Mouse (Mus musculus) CH12.LX (cell line): ENCODE data around the gene 1700017B05Rik. TPM values are rescaled to one million over a fixed set of nuclear protein-coding genes. Genes with fewer than 3 reads are reported as not detected.
"Not testable (repeated sequence)": the region's sequence is repeated elsewhere in the genome, so short reads cannot be mapped to it uniquely, and the experiment has no call there.

Source experiments
- DNase-seq: peaks from one replicate; pipeline ENCODE4 v3.0.0-alpha.2; 2013; ENCODE audit errors: extremely low read depth
- H3K27ac ChIP-seq: 2 replicates; pipeline ENCODE4 v1.5.1; 2012; ENCODE audit warnings: low read depth, mild to moderate bottlenecking, control low read depth, moderate library complexity; ENCODE audit not compliant: insufficient read depth
- H3K27me3 ChIP-seq: replicated peaks from 2 replicates; pipeline ENCODE3; 2012; ENCODE audit warnings: inconsistent platforms
- H3K36me3 ChIP-seq, 2 experiments: replicated peaks in 1 of 2; 2 replicates each; pipeline versions ENCODE3 to v1.6.1; 2012; ENCODE audit warnings: inconsistent platforms in 1 of 2, low read length in 1 of 2, mild to moderate bottlenecking in 1 of 2, mixed read lengths in 1 of 2, moderate library complexity in 1 of 2; ENCODE audit not compliant: control insufficient read depth in 1 of 2, insufficient read depth in 1 of 2
- H3K4me1 ChIP-seq, 2 experiments: 2 replicates each; pipeline ENCODE4 v1.6.1; 2012; ENCODE audit warnings: inconsistent platforms in 1 of 2, moderate library complexity in 1 of 2; ENCODE audit not compliant: insufficient read depth in 2 of 2, control insufficient read depth in 1 of 2
- H3K4me2 ChIP-seq: 2 replicates; pipeline ENCODE4 v1.6.1; 2012; ENCODE audit warnings: low read depth, mild to moderate bottlenecking, control low read depth; ENCODE audit not compliant: poor library complexity, insufficient read depth, severe bottlenecking
- H3K4me3 ChIP-seq, 3 experiments: fragments of 150-350 bp in 1 of 3; sonication (generic) in 1 of 3; replicated peaks in 1 of 3; 2 replicates each; pipeline versions ENCODE3 to v1.5.1; 2011 to 2012; ENCODE audit warnings: low read depth in 2 of 3, low read length in 2 of 3, mild to moderate bottlenecking in 2 of 3, moderate library complexity in 2 of 3, control low read depth in 1 of 3, improper control_type of control experiment in 1 of 3, inconsistent platforms in 1 of 3, mixed read lengths in 1 of 3; ENCODE audit not compliant: poor library complexity in 1 of 3
- H3K79me2 ChIP-seq: replicated peaks from 2 replicates; pipeline ENCODE4 v1.6.1; 2012; ENCODE audit warnings: mild to moderate bottlenecking, moderate library complexity; ENCODE audit not compliant: control insufficient read depth, poor library complexity, insufficient read depth, severe bottlenecking; ENCODE audit errors: extremely low read depth
- H3K9ac ChIP-seq: 2 replicates; pipeline ENCODE4 v1.6.1; 2012; ENCODE audit warnings: low read depth, mild to moderate bottlenecking, control low read depth, moderate library complexity; ENCODE audit not compliant: insufficient read depth
- H3K9me3 ChIP-seq: replicated peaks from 2 replicates; pipeline ENCODE3; 2012; ENCODE audit warnings: low read length, inconsistent platforms, mixed read lengths
- CHD1 ChIP-seq: IDR thresholded peaks from 2 replicates; pipeline ENCODE4 v1.6.1; 2012; ENCODE audit warnings: low read depth, low read length, improper control_type of control experiment, inconsistent platforms
- ELF1 ChIP-seq: IDR thresholded peaks from 2 replicates; pipeline ENCODE4 v1.6.1; 2014; ENCODE audit warnings: low read depth, mild to moderate bottlenecking, inconsistent platforms, low read length, improper control_type of control experiment
- GABPA ChIP-seq: IDR thresholded peaks from 2 replicates; pipeline ENCODE4 v1.6.1; 2012; ENCODE audit warnings: low read depth, low read length, improper control_type of control experiment, inconsistent platforms; ENCODE audit not compliant: insufficient replicate concordance
- HCFC1 ChIP-seq: IDR thresholded peaks from 2 replicates; pipeline ENCODE4 v1.6.1; 2012; ENCODE audit warnings: low read depth, mild to moderate bottlenecking, inconsistent platforms, low read length, improper control_type of control experiment
- IRF4 ChIP-seq: IDR thresholded peaks from 2 replicates; pipeline ENCODE4 v1.6.1; 2014; ENCODE audit warnings: low read depth, mild to moderate bottlenecking, inconsistent platforms, low read length, improper control_type of control experiment
- JUN ChIP-seq: IDR thresholded peaks from 2 replicates; pipeline ENCODE4 v1.6.1; 2011; ENCODE audit warnings: low read depth, mild to moderate bottlenecking, low read length, improper control_type of control experiment, moderate library complexity; ENCODE audit not compliant: insufficient read depth
- JUND ChIP-seq: conservative IDR thresholded peaks from 2 replicates; pipeline ENCODE4 v1.6.1; 2011; ENCODE audit warnings: low read depth, low read length, improper control_type of control experiment
- MAZ ChIP-seq: IDR thresholded peaks from 2 replicates; pipeline ENCODE4 v1.6.1; 2012; ENCODE audit warnings: low read depth, mild to moderate bottlenecking, inconsistent platforms, low read length, improper control_type of control experiment, moderate library complexity
- MEF2A ChIP-seq: IDR thresholded peaks from 2 replicates; pipeline ENCODE4 v1.6.1; 2014; ENCODE audit warnings: low read depth, mild to moderate bottlenecking, inconsistent platforms, low read length, improper control_type of control experiment, borderline replicate concordance
- MXI1 ChIP-seq: IDR thresholded peaks from 2 replicates; pipeline ENCODE4 v1.6.1; 2011; ENCODE audit warnings: mild to moderate bottlenecking, low read depth, low read length, improper control_type of control experiment
- MYC ChIP-seq: IDR thresholded peaks from 2 replicates; pipeline ENCODE4 v1.6.1; 2011; ENCODE audit warnings: low read depth, mild to moderate bottlenecking, improper control_type of control experiment, low read length
- POLR2AphosphoS2 ChIP-seq: IDR thresholded peaks from 2 replicates; pipeline ENCODE4 v1.6.1; 2011; ENCODE audit warnings: low read depth, low read length, improper control_type of control experiment
- RAD21 ChIP-seq: IDR thresholded peaks from 2 replicates; pipeline ENCODE4 v1.6.1; 2011; ENCODE audit warnings: low read depth, mild to moderate bottlenecking, low read length, improper control_type of control experiment, moderate library complexity
- RCOR1 ChIP-seq: conservative IDR thresholded peaks from 2 replicates; pipeline ENCODE4 v1.6.1; 2012; ENCODE audit warnings: low read depth, mild to moderate bottlenecking, inconsistent platforms, low read length, improper control_type of control experiment
- SIN3A ChIP-seq: IDR thresholded peaks from 2 replicates; pipeline ENCODE4 v1.6.1; 2012; ENCODE audit warnings: low read length, improper control_type of control experiment, inconsistent platforms
- UBTF ChIP-seq: IDR thresholded peaks from 2 replicates; pipeline ENCODE4 v1.6.1; 2012; ENCODE audit warnings: low read depth, mild to moderate bottlenecking, inconsistent platforms, low read length, improper control_type of control experiment, moderate library complexity
- USF2 ChIP-seq: conservative IDR thresholded peaks from 2 replicates; pipeline ENCODE4 v1.6.1; 2011; ENCODE audit warnings: low read depth, low read length, improper control_type of control experiment
- ZC3H11A ChIP-seq: IDR thresholded peaks from 2 replicates; pipeline ENCODE4 v1.6.1; 2012; ENCODE audit warnings: low read depth, mild to moderate bottlenecking, inconsistent platforms, low read length, improper control_type of control experiment
- ZMIZ1 ChIP-seq: IDR thresholded peaks from 2 replicates; pipeline ENCODE4 v1.6.1; 2012; ENCODE audit warnings: low read depth, mild to moderate bottlenecking, inconsistent platforms, low read length, improper control_type of control experiment
- ZNF384 ChIP-seq: IDR thresholded peaks from 2 replicates; pipeline ENCODE4 v1.6.1; 2012; ENCODE audit warnings: low read depth, low read length, improper control_type of control experiment, inconsistent platforms
- dilution Hi-C: fragments of 300-500 bp; cut with MboI; formaldehyde crosslinking; loops from 2 replicates; pipeline ENCODE4 v1.14.3; 2020; ENCODE audit warnings: low sequenced_read_pairs; ENCODE audit not compliant: extremely low pct_unique_long_range_greater_than_20kb, extremely low pct_ligation_motif_present
- in situ Hi-C: fragments of 300-500 bp; cut with MboI; formaldehyde crosslinking; loops from 3 replicates; pipeline ENCODE4 v1.14.3; 2019; ENCODE audit warnings: low sequenced_read_pairs, low pct_ligation_motif_present, low pct_unique_long_range_greater_than_20kb, mixed read lengths
- polyA plus RNA-seq: library from polyadenylated mRNA; unstranded; fragments of >175 nt; gene quantifications from 2 replicates; pipeline ENCODE4 v1.2.1, GENCODE M21; 2012; ENCODE audit warnings: low read depth; ENCODE audit not compliant: insufficient read length
- total RNA-seq, 2 experiments: library from RNA; depleted of rRNA; stranded (reverse); fragments of 300-350 nt in 1 of 2; fragments of >200 nt in 1 of 2; gene quantifications; 2 replicates each; pipeline ENCODE4 v1.2.3; 2012 to 2014

The 1700017B05Rik gene
- total and polyA plus RNA-seq, 3 experiments: 26.4 to 56.0 (median 38.6) TPM

DNA sequence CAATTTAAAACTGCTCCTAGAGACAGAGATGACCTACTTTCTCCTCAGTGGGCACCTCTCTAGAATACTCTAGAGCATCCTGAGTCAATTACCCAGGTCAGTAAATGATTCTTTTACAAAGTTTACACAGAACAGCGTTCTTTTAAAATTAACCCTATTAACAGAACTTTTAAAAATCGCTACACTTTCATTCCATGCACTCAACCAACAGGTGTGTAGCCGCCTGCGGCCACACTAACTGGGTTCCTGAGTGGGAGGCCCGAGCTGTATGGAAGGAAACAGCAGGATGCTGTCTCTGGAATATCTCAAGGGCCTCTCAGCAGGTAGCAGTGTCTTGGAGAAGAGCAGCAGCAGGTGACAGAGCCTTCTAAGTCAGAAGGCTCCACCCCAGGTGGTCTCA is 35.2 kb downstream of the 1700017B05Rik start:
- Histone ChIP-seq H3K36me3 (no peaks in the 10 kb centered on the region), H3K9me3 (no peaks in the 10 kb centered on the region), H3K4me2 (no peak overlapping the region), H3K4me1 (peaks cover 0 to 4% of the 10 kb centered on the region in 2 experiments; a peak in 2 of 4 replicates), H3K79me2 (no peaks in the 10 kb centered on the region), H3K27me3 (peaks cover 3% of the 10 kb centered on the region), H3K9ac (no peak overlapping the region), H3K4me3 (no peak overlapping the region), H3K27ac (no peak overlapping the region)
- TF ChIP-seq MXI1 (no peak), ZMIZ1 (no peak), GABPA (no peak), POLR2AphosphoS2 (no peak), MAZ (no peak), ZC3H11A (no peak), CHD1 (no peak), RCOR1 (no peak), JUND (no peak), USF2 (no peak), JUN (no peak), ZNF384 (no peak), MYC (no peak), IRF4 (no peak), MEF2A (no peak), RAD21 (no peak), HCFC1 (no peak), SIN3A (no peak), ELF1 (no peak), UBTF (no peak)
- no peak for DNase-seq
- dilution Hi-C loops (no loop called here), in situ Hi-C loops (no loop called here)

DNA sequence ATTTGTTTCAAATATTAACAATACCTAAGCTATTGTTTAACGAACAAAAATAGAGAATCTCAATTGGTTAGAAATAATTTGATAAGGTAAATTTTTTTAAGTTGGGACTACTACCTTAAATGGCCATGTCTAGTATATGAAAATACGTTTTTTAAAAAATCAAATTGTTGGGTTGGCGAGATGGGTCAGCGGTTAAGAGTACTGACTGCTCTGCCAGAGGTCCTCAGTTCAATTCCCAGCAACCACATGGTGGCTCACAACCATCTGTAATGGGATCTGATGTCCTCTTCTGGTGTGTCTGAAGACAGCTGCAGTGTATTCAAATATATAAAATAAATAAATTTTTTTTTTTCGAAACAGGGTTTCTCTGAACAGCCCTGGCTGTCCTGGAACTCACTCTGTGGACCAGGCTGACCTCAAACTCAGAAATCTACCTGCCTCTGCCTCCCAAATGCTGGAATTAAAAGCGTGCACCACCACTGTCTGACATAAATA is 35.7 kb downstream of the 1700017B05Rik start:
- dilution Hi-C loops, H3K79me2 ChIP-seq, H3K9ac ChIP-seq, H3K27ac ChIP-seq, H3K27me3 ChIP-seq, H3K4me3 ChIP-seq, H3K9me3 ChIP-seq, H3K4me2 ChIP-seq, H3K4me1 ChIP-seq, in situ Hi-C loops, H3K36me3 ChIP-seq, DNase-seq: not testable (repeated sequence)
